In genomic region chr7:92897021-92897420, GRCm38 (mm10) we compare ENCODE assay signal across 9 mouse cellular contexts. TPM values are rescaled to one million over a fixed set of nuclear protein-coding genes. Genes with fewer than 3 reads are reported as not detected.
DNase-seq lines count a peak whose midpoint lies in the region; ATAC-seq lines count a peak whose summit lies in the region.
"Had no signal": no experiment of that assay in that cellular context is flagged by ENCODE, and none has a peak within 500 bp of the region (broad histone marks: within the 10 kb centered on the region; RNA-seq: fewer than 3 reads in every experiment).

No protein-coding gene starts in this region.

- intact Hi-C loops in heart, postnatal 10 days (cut with DNase I), result loop anchor here (2.0 to 5.0 kb wide), 2 partner anchors 65 to 200 kb away; no protein-coding TSS in a partner anchor
- intact Hi-C loops in heart, postnatal 25 days (cut with DNase I), result loop anchor here (2.0 to 5.0 kb wide), 2 partner anchors 40 to 65 kb away; no protein-coding TSS in a partner anchor

- H3K27me3 ChIP-seq in neural tube, embryonic 14.5 days (ENCODE audit: control insufficient read depth, insufficient read depth, low read length), result no peaks in the 10 kb centered on the region
- H3K27me3 ChIP-seq in embryonic facial prominence, embryonic 11.5 days (ENCODE audit: control insufficient read depth, insufficient read depth, low read length), result no peaks in the 10 kb centered on the region
- no peaks in the 10 kb centered on the region for H3K27me3 ChIP-seq in midbrain, embryonic 14.5 days (ENCODE audit: control insufficient read depth, insufficient read depth, low read length)
- H3K27me3 ChIP-seq: limb, embryonic 12.5 days had no signal

- no peak overlapping the region for H3K9ac ChIP-seq in neural tube, embryonic 14.5 days (replicated peaks; ENCODE audit: low read depth, low read length)
- no peak overlapping the region for H3K9ac ChIP-seq in embryonic facial prominence, embryonic 11.5 days (replicated peaks; ENCODE audit: low read length)
- H3K9ac ChIP-seq in midbrain, embryonic 14.5 days (replicated peaks; ENCODE audit: low read length), result no peak overlapping the region
- H3K9ac ChIP-seq: limb, embryonic 12.5 days had no signal

- no peaks in the 10 kb centered on the region for H3K36me3 ChIP-seq in neural tube, embryonic 14.5 days (ENCODE audit: control insufficient read depth, insufficient read depth, low read length)
- no peaks in the 10 kb centered on the region for H3K36me3 ChIP-seq in embryonic facial prominence, embryonic 11.5 days (replicated peaks; ENCODE audit: control insufficient read depth, insufficient read depth, low read depth, low read length)
- H3K36me3 ChIP-seq in midbrain, embryonic 14.5 days (ENCODE audit: control insufficient read depth, insufficient read depth, low read length), result no peaks in the 10 kb centered on the region
- H3K36me3 ChIP-seq: limb, embryonic 12.5 days had no signal

- peak; percentile 38; the same call in 1 of the 2 replicates for ATAC-seq in neural tube, embryonic 14.5 days (ENCODE audit: low read depth)
- no peak for ATAC-seq in embryonic facial prominence, embryonic 11.5 days (replicated peaks; ENCODE audit: insufficient number of reproducible peaks, low FRiP score, low TSS enrichment, low read depth)
- no peak for ATAC-seq in midbrain, embryonic 14.5 days (ENCODE audit: low FRiP score, low TSS enrichment)

- no peaks in the 10 kb centered on the region for H3K4me1 ChIP-seq in neural tube, embryonic 14.5 days (ENCODE audit: control insufficient read depth, insufficient read depth, low read length)
- no peaks in the 10 kb centered on the region for H3K4me1 ChIP-seq in embryonic facial prominence, embryonic 11.5 days (ENCODE audit: control insufficient read depth, insufficient read depth, low read length)
- H3K4me1 ChIP-seq in midbrain, embryonic 14.5 days (ENCODE audit: control insufficient read depth, insufficient read depth, low read length), result no peaks in the 10 kb centered on the region
- H3K4me1 ChIP-seq: limb, embryonic 12.5 days had no signal

- H3K4me3 ChIP-seq in neural tube, embryonic 14.5 days (ENCODE audit: low read depth, low read length), result no peak overlapping the region
- no peak overlapping the region for H3K4me3 ChIP-seq in embryonic facial prominence, embryonic 11.5 days (ENCODE audit: low read depth, low read length)
- H3K4me3 ChIP-seq in midbrain, embryonic 14.5 days (replicated peaks; ENCODE audit: low read depth, low read length), result no peak overlapping the region
- H3K4me3 ChIP-seq: limb, embryonic 12.5 days had no signal

- no peaks in the 10 kb centered on the region for H3K9me3 ChIP-seq in neural tube, embryonic 14.5 days (ENCODE audit: control insufficient read depth, low read length)
- no peaks in the 10 kb centered on the region for H3K9me3 ChIP-seq in embryonic facial prominence, embryonic 11.5 days (replicated peaks; ENCODE audit: control insufficient read depth, low read length)
- no peaks in the 10 kb centered on the region for H3K9me3 ChIP-seq in midbrain, embryonic 14.5 days (ENCODE audit: control insufficient read depth, low read length)
- H3K9me3 ChIP-seq: limb, embryonic 12.5 days had no signal

- 52% methylated on average over 2 of the region's 2 CpGs for WGBS in neural tube, embryonic 14.5 days
- WGBS in embryonic facial prominence, embryonic 11.5 days, result 53% methylated on average over 2 of the region's 2 CpGs
- 56% methylated on average over 2 of the region's 2 CpGs for WGBS in midbrain, embryonic 14.5 days

- no peak overlapping the region for H3K27ac ChIP-seq in neural tube, embryonic 14.5 days (ENCODE audit: low read depth, low read length)
- no peak overlapping the region for H3K27ac ChIP-seq in embryonic facial prominence, embryonic 11.5 days (replicated peaks; ENCODE audit: low read depth, low read length)
- H3K27ac ChIP-seq in midbrain, embryonic 14.5 days (replicated peaks; ENCODE audit: low read depth, low read length), result no peak overlapping the region
- H3K27ac ChIP-seq: limb, embryonic 12.5 days had no signal

- no peak overlapping the region for H3K4me2 ChIP-seq in neural tube, embryonic 14.5 days (ENCODE audit: low read depth, low read length)
- no peak overlapping the region for H3K4me2 ChIP-seq in embryonic facial prominence, embryonic 11.5 days (ENCODE audit: low read depth, low read length)
- no peak overlapping the region for H3K4me2 ChIP-seq in midbrain, embryonic 14.5 days (ENCODE audit: low read length)
- H3K4me2 ChIP-seq: limb, embryonic 12.5 days had no signal

- peak; percentile 41 to 55 for DNase-seq in heart, postnatal 10 days
- no peak for DNase-seq in heart, postnatal 25 days (ENCODE audit: low spot score)
- DNase-seq in neural tube, embryonic 10.5 days (ENCODE audit: extremely low spot score, low spot score), result no peak
- DNase-seq in embryonic facial prominence, embryonic 11.5 days (ENCODE audit: low spot score), result peak; percentile 43
- peak; percentile 63 for DNase-seq in midbrain, embryonic 14.5 days
- no peak for DNase-seq in thymus, postnatal 10 days (ENCODE audit: low spot score in 2 of 2)
- no peak for DNase-seq in urinary bladder, adult 2 months (ENCODE audit: low spot score)

RNA-seq across cellular contexts. Expression of gene Prcp, which starts 22.8 kb away (rescaled TPM):
- 10 to 100 TPM; 58.1 to 62.3 TPM for total RNA-seq in heart, postnatal 10 days (2021)
- 10 to 100 TPM; 13.7 to 16.5 TPM for total RNA-seq in heart, postnatal 25 days (2021)
- 14.4 and 20.7 TPM in 2 replicates for polyA plus RNA-seq in neural tube, embryonic 14.5 days (2014; fragmentation: Nextera tagmentation; extraction: Ambion mirVana)
- 20.5 and 21.2 TPM in 2 replicates for polyA plus RNA-seq in embryonic facial prominence, embryonic 11.5 days (2014; fragmentation: Nextera tagmentation; extraction: Ambion mirVana)
- polyA plus RNA-seq in midbrain, embryonic 14.5 days (2014; fragmentation: Nextera tagmentation; extraction: Ambion mirVana), result 13.5 and 17.9 TPM in 2 replicates
- 20.4 and 21.0 TPM in 2 replicates for polyA plus RNA-seq in urinary bladder, adult 2 months (2012; rRNA removed)

RNA-seq across cellular contexts. Expression of gene Ddias, which starts 23.0 kb away (rescaled TPM):
- 1 to 10 TPM; 2.2 to 3.0 TPM for total RNA-seq in heart, postnatal 10 days (2021)
- under 1 TPM; 0.31 to 0.36 TPM for total RNA-seq in heart, postnatal 25 days (2021)
- polyA plus RNA-seq in neural tube, embryonic 14.5 days (2014; fragmentation: Nextera tagmentation; extraction: Ambion mirVana), result 3.7 and 4.1 TPM in 2 replicates
- 25.4 and 29.7 TPM in 2 replicates for polyA plus RNA-seq in embryonic facial prominence, embryonic 11.5 days (2014; fragmentation: Nextera tagmentation; extraction: Ambion mirVana)
- polyA plus RNA-seq in midbrain, embryonic 14.5 days (2014; fragmentation: Nextera tagmentation; extraction: Ambion mirVana), result 3.3 and 6.1 TPM in 2 replicates
- polyA plus RNA-seq in urinary bladder, adult 2 months (2012; rRNA removed), result 0.66 and 0.77 TPM in 2 replicates

Comparison
In these comparisons a context has a peak if more than half of its experiments do, and no peak if none do; other contexts are left out.
1. DNase-seq: peak in heart, postnatal 10 days (2 of 2), embryonic facial prominence, embryonic 11.5 days (single experiment) and midbrain, embryonic 14.5 days (single experiment); none in heart, postnatal 25 days (single experiment), neural tube, embryonic 10.5 days (single experiment), thymus, postnatal 10 days (0 of 2) and urinary bladder, adult 2 months (single experiment).